Mouse (Mus musculus) thymus, postnatal 25 days (tissue): ENCODE measurements around the gene Tenm4.

Experiments
- DNase-seq: peaks from one replicate; pipeline ENCODE4 v3.0.0; 2022

Tenm4 gene

DNA sequence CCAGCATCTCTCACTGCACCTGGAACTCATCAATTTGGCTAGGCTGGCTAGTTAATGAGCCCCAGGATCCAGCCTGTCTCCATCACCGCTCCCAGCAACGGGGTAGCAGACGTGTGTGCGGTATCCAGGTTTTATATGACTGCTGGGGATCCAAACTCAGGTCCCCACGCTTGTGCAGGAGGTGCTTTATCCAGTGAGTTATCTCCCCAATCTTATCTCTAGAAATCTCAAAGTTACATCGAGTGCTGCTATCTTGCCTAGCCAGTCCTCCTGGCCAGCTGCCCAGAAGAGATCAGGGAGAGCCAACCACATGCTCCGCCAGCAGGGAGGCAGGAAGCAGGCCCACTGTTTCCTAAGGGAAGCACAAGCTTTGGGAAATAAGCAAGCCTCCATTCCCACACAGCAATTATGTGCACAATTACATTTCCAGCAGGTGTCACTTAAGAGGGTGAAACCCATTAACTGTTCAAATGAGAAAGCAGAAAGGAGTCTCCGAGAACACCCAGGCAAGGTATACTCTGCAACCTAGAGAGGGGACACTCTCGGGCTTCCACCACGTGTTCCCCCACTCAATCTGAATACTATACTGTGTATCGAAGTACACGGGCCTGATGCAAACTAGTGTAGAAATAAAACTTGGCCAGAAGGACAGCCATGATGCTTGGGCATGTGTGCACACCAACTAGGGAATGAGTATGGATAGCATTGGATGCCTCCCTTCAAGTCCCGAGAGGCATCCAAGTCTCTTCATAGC is 246.4 kb downstream of the Tenm4 start:
- no peak for DNase-seq

DNA sequence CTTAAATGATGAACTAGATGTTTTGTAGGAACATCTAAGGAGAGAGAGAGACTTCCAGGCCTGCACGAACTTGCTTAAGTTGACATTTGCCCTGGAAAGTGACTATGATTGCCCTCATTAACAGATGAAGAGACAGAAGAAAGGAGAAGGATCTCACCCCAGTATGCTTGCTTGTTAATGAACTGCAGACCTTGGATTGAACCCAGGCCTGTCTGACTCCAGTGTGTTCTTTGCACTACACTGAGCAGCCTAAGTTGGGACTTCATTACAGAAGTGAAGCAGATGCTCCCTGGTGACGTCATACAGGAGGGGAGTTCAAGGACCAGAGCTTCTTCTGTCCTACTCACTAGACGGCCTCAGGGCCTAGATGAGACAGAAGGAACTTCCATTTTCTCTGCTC is 247.1 kb downstream of the Tenm4 start:
- DNase-seq = no peak

DNA sequence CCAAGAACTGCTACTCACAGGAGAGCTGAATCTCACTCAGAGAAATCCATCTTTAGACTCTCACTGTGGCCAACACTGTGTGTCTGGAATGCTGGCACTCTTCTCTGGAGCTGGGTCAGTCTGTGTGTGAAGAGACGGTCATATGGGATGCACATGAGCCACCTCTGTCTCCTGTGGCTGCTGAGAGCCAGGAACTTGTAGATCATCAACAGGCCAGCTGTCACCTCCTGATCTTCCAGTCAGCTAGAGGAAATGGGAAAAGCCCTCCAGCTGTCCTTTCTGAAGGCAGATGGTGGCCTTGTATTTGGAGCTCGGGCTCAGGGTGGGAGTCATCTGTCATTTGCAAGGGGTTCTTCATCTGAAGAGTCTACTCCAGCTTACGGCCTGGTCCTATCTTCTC is 249.0 kb downstream of the Tenm4 start:
- no peak for DNase-seq

DNA sequence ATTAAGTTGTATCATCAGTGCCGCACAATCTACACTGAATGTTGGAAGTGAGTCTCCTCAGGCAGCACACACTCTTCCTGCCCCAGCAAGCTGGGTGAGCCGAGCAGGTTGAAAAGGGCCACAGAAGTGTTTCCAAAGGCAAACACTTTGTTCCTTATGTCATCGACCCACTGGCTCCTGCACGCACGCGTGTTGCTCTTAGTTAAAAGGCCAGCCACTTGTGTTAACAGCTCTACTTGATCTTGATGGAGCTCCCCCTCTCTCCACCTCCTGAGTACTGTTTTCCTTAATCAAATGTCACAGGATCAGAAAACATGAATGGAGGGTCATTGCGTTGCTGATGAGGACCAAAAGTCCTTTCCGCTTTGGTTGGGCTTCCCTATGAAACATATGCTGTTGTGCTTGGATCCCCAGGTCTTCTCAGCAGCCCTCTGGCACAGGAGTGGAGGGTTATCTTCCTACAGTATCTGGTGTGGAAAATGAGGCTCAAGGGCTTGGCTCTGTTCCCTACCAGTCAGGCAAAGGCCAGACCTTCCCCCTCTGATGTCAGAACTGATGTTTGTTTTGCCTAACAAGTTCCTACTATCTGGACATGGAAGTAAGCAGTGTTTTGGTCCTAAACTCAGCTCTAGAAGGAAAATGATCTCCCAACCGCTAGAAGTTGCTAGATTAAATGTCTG is 250.0 kb downstream of the Tenm4 start:
- no peak for DNase-seq

DNA sequence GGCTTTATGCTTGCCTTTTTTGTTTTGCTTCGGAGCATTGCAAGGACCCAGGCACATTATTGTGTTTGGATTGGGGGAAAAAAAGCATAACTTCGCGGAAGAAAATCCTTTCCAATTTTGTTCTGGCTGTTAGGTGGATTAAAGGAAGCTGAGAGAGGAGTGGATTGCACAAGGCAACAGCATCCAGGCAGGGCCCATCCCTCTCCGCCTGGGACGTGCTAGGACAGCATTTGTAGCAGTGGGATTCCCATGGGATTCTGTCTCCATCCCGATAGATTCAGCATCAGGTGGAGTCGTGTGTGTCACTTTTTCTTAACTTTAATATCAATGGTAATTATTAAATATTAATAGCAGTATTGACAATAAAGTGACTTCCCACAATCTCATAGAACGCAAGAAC is 255.9 kb downstream of the Tenm4 start:
- DNase-seq = no peak

DNA sequence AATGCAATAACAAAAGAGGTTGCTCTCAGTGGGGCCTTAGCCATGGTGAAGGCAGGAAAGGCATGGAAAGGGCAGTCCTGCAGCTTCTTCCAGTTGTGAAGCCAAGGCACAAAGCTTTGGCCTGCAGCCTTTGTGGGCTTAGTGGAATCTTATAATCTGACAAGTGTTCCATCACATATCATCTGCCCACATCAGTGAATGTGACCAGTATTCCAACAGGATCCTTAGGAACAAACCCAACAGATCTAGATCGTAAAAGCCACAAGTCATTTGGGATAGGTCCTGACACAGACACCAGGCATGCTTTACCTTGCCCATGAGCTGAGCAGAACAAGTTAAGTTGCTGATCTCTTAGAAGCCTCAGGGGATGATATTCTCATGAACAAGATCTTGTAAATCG is 262.3 kb downstream of the Tenm4 start:
- DNase-seq = no peak

DNA sequence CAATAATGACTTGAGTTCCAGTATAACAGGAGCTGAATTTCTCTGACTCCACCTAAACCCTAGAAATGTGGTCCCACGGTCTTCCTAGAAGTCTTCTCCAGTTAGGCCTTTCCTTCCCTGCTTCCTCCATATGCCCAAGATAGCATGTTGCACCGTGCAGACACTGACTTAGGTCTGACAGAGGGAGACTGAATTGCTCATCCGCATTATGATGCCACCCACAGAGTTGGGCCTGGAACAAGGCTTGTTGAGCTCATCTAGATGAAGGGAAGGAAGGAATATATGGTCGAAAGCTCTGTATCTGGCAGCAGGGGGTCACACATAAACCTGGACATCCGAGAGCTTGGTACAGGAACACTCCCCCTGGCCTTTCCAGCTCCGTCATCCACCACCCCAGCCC is 267.3 kb downstream of the Tenm4 start:
- DNase-seq = no peak

DNA sequence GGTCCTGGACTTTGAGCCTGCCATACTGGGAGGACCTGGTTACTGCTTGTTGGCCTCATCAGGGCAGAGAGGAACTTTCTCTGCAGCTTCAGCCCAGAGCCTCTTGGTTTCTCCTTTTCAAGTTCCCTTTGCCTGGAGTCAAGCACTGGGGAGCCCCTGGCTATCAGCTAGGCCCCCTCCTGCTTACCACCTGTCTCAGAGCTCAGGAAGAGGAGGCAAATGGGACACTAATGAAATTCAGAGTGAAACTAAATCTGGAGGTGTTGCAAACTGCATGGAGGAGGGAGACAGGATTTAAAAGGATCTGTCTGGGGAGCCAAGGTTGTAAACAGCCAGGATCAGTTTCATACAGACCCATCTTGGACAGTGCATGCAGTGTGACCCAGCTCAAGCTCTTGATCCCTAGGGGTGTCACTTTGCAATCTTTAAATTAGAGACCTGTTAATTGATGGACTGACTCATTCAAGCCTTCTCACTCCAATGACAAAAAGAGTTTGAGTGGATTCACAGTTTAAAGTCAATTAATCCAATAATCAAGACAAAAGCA is 269.2 kb downstream of the Tenm4 start:
- DNase-seq = no peak

DNA sequence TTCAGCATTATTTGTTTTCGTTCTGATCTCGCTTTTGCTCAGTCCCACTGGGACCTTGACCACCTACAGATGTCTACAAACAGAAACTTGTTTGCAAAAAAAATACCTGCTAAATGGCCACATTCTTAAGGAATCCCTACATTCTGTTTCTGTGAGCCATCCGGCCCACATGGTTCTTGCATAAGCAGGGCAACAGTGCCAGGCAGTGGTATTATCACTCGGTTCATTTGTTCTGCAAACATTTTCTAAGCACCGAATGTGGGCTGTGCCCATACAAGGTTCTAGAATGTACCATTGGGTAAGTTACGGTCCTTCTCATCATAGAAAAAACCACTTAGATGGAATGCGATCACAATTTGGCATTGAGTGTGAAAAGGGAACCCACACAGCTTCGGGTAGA is 274.7 kb downstream of the Tenm4 start:
- no peak for DNase-seq

DNA sequence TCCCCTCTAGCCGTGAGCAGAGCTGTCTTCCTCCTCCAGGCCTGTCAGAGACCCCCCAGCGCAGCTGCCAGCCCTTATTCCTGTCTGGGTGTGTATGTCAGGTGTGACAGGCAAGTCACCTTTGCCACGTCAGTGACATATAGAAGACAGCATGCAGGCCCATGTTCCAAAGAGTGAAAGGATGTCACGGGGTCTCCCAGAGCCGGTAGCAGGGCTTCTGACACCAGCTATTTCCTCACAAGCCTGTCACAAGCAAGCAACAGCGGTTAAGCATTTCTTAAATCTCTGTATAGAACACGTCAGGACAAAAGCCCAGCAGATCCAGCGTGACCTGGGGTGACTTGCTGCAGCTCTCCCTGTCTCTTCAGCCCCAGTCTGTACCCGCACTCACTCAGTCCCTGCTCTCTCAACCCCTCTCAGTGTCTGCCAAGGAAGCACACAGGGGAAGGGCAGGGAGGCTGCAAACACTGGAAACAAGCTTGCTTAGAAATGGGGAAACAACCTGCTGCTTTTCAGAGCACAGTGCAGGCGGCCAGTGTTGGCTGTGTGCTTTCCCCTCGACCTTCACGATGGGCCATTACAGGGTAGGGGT is 276.9 kb downstream of the Tenm4 start:
- peak; percentile 35 for DNase-seq

DNA sequence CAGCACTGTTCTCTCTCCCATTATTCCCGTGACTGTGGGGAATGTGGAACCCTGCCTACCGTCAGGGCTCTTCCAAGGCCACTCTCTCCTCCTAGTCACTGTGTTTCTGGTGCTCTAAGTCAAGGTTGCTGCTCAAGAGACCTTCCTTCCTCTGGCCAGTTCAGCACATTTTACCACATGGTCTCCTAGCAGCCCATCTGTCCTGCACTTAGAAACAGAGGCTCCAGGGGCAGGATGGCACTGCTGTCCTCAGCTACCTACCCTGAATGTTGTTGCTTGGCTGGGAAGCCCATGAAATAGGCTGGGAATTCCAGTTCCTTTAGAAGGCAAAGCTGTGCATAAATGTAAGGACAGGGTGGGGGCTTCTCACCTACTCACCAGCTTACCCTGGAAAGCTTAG is 284.9 kb downstream of the Tenm4 start:
- no peak for DNase-seq

DNA sequence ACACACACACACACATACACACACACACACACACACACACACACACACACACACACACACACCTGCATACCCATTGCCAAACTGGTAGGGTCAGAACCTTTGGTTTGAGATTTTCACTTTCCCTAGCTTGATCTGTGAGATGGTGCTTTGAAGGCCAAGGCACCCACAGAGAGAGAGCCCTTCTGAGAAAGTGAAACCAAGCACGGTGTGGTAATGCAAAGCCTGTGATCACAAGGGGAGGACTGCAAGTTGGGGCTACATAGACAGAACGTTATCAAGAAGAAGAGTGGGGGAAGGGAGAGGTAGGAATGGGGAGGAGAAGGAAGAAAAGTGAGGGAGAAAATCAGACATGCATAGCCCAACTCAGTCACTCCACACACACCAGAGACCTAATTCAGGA is 285.6 kb downstream of the Tenm4 start:
- peak; percentile 18 for DNase-seq

DNA sequence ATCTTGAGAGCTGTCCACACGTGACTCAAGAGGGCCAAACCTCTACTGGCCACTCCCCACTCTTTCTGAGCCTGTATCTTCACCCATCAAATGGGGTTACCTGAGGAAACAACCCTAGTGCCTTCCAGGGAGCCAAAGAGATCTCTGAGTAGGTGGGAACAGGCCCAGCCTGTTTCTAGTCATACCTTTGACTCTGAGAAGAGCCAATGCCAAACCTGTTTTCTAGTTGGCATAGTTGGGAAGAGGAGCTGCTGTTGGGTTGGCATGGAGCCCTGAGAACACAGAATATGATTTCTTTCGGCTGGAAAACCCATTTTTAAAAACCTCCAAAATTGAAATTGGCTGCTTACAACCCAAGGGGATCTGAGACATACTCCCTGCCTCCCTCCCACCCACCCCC is 286.8 kb downstream of the Tenm4 start:
- DNase-seq = no peak

DNA sequence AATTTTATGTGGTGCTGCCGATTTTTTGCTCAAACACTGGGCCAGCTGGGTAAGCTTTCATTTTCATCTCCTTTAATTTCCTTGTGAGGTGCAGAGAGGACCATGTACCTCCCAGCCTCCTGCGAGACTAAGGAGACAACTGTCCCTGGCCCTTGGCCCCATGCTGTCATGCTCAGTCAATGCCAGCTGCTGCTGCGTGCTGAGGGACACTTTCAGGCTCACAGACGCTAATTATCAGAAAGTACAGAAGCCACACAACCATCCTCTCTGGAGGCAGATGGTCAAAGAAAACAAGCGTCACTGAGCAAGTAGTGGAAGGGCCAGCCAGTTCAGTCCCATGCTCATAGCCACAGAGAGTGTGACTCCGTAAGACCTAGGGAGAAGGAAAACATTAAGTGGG is 287.9 kb downstream of the Tenm4 start:
- DNase-seq = no peak

DNA sequence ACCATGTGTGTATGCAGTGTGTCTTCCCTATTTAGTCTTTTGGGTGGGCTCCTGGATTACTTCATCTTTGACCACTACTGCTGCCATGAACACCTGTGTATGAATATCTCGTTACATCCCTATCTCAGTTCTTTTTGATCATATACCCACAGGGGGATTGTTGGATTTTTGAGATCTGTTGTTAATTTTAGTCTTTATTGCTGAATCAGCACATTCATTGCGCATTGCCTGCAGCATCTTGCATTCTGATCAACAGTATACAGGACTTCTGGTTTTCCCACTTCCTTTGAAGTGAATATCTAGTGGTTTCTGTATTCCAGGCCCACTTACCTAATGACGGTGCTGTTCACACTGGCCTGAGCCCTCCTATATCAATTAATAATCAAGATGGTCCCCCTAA is 295.7 kb downstream of the Tenm4 start:
- no peak for DNase-seq

DNA sequence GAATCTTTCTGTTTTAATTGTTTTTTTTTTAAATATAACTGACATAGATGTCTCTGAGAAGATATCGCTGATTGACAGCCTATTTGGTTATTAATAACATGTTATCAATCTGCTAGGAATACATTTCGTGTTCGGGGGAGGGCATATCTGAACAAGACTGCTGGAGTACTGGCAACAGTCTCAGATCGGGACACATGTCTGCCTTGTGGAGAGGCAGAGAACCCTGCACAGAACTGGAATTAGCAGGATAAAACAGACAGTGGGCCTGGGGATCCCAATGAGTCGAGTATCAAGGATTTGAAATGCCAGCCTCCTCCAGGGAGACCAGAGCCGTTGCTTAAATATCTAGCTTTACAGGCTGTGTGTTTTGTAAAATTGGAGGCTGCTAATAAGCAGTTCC is 299.8 kb downstream of the Tenm4 start:
- DNase-seq = no peak

DNA sequence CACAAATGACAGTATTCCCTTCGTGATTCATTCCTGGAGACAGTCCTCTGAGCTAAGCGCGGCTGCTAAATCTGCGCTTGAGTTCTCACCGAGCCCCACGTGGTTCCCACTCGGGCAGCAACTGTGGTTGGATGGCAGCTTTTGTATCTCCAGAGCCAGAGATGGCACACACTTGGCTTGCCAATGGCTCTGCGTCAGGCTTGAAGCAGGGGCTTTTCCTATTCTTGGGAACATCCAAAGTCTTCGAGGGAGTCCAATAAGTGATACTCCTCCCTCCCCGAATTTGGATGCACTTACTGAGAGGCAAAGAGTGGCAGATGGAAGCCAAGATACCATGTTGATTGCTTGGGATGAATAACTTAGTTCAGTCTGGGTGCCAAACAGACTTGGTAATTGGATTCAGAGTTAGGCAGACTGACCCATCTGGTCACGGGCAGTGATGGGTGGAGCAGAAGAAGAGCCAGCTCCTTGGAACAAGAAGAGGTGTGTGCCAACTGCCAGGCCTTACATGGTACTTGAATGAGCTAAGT is 303.6 kb downstream of the Tenm4 start:
- DNase-seq = no peak

DNA sequence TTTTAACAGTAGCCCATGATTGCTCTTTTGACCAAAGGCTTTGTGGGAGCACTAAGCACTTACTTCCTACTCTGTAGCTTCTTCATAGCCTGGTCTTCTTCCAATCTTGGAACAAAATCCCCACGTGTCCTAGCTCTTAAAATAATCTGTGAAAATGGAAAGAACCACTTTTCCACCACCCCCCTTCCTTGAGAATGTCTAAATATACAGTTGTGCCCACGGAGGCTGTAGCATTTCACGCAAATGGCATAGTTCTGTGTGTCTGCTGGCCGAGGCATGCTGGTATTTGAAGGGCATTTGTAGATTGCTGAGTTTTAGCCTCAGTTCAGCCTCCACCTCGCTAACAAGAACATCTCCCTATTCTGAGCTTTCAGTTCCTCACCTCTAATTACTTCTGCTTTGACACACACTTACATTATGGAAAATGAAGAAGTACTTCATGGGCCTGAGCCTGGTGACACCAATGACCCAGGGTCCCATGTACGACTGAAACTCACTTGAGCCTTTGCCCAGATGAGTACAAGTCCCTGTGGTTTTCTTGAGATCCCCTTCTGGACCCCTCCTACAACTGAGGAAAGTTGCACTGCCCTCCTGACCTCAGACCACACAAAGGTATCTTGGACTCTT is 306.1 kb downstream of the Tenm4 start:
- no peak for DNase-seq

DNA sequence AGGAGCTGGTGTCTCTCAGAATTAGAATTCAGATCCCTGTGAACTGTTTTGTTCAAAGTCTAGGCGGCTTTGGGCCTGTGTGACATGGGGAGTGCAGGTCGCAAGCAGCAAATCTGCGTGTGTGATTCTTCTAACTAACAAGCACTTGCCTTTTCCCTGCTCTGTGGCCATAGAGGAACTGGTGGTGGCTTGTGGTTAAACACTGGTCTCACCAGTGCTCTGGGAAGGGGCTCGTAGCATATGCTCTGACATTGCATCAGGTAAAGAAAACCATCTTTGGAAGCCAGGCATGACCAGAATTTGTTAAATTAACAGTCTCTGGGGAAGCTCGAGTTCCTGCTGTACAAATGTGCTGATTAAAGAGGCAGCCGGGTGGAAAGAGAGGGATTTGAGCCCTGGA is 308.1 kb downstream of the Tenm4 start:
- DNase-seq = no peak

DNA sequence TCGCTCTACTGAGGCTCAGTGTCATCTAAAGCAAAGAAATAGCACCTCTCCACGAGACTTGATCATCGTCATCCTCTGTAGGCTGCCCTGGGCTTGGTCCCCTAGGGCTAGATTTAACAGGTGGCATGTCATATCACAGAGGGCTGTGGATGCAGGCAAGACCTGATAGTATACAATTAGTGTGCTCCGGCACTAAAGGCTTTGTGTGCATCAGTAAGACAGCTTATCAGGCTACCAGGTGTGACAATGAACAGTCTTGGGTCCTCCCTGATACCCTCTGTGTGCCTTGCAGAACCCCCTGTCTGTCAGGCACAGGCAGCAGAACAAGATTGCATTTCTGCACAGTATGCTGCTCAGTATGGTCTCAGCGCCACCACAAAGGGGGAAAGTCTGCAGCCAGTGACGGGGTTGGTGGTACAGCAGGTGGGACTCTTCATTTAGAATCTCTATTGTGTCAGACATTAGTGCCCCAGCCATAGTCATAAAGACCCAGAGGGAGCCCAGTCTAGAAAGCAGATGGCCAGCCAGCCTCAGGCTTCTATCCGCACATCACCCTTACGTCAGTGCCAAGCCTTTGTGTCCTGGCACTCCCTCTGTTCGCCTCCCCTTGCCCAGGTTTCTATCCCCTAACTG is 309.4 kb downstream of the Tenm4 start:
- DNase-seq = no peak

DNA sequence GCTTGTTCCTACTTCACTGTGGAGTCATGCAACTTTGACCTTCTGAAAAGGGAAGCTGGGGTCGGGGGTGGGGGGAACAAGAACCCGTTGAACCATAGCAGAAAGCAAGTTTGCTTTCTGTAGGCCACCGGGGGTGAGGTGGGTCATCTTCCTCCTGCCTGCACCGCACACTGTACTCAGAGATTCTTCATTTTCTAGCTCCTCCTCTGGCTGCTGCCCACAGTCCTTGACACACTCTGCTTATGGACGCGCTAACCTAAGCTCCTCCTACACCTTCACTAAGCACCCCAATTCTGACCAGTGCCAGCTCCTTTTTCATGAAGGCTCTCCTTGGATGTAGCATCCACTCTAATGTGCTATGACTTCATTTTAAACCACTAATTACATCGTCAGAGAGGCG is 311.9 kb downstream of the Tenm4 start:
- no peak for DNase-seq

DNA sequence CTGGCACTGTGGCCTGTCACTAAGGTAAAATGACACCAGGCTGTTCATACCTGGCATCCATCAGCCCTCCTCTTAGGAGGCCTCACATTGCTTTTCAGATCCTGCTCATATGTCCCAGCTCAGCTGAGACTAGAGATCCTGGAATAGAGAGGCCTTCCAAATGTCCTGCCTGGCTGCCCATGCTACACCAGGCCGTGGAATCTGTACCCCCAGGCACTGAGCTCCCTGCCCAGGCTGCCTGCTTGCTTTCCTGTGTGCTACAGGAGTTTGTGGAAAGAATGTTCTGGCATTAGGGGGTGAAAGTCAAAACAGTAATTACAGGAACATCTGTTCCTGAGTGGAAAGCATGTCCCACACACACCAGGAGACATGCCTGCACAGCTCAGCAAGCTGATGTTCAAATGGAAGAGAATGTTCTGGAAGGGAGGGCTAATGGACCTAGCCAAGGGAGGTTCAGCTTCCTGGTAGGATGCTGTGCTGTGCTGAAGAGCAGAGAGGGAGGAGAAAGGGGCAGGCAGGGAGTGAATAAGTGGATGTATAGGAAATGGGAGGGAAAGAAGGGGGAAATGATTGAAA is 313.0 kb downstream of the Tenm4 start:
- DNase-seq = no peak
